Mouse (Mus musculus) stomach, postnatal 0 days (tissue): ENCODE data around the gene Sub1.

ENCODE experiments used
- CTCF ChIP-seq: IDR thresholded peaks from 2 replicates; pipeline ENCODE4 v1.5.1; 2016; ENCODE audit warnings: antibody characterized with exemption, low read depth, mild to moderate bottlenecking, moderate library complexity
- EP300 ChIP-seq: optimal IDR thresholded peaks from 2 replicates; pipeline ENCODE3; 2016; ENCODE audit warnings: antibody characterized with exemption

- no peak for TF ChIP-seq CTCF
- TF ChIP-seq EP300: no peak
Measured at GRCm38 (mm10) chr15:11975836-11976235, 20.9 kb downstream of the Sub1 start.
